Mouse (Mus musculus): ENCODE results near the gene Fads2.

DNA sequence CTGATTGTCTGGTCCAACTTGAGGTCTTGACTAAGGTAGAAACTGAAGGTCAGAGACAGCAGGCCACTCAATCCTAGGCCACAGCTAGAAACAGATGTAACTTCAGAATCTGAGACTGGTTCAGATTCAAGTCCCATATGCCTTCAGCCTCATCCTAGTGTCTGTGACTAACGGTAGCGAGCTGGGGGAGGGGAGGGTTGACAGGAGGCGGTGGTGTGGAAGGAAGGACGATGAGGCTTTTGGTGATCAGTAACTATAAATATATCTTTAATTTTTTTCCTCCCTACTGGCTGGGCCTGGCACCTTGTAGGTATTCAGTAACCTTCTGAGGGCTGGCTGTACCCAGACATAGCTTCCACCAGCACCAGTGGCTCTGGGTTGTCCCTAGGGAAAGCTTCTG, 86.1 kb downstream of the Fads2 start:
- TF ChIP-seq MAFK (IDR thresholded peaks at IDR 0.05; ENCODE audit: insufficient read depth, low read depth, low read length) (no peak), ZNF384 (IDR thresholded peaks at IDR 0.05; ENCODE audit: low read depth, low read length) (no peak), CHD2 (IDR thresholded peaks at IDR 0.05; ENCODE audit: low read depth, low read length) (no peak)
